Mouse (Mus musculus) activated CD4-positive, CD25-positive, alpha-beta regulatory T cell, adult 9 weeks (primary cell): ENCODE results near the gene Zfp518b. TPM values are rescaled to one million over a fixed set of nuclear protein-coding genes. Genes with fewer than 3 reads are reported as not detected.

Experiments used
- polyA plus RNA-seq: library from polyadenylated mRNA; unstranded; fragments of 100-300 nt; shearing (Covaris generic); gene quantifications from one replicate; pipeline ENCODE4 v1.2.1, GENCODE M21; 2017

Zfp518b gene
- 1.3 TPM for polyA plus RNA-seq

GRCm38 (mm10) chr5:38684164-38684911 is at the start of gene Zfp518b:
Zfp518b (minus strand) TSS chr5:38684826.

Other genes starting within 250 kb of the Zfp518b start
- gene Slc2a9, start 181.7 kb downstream of the Zfp518b start, polyA plus RNA-seq = 7.5 TPM
- 530 TPM for gene Wdr1, start 121.6 kb downstream of the Zfp518b start, polyA plus RNA-seq
- not detected for gene Clnk, start 192.0 kb upstream of the Zfp518b start, polyA plus RNA-seq